Mouse (Mus musculus): Measurements from ENCODE around the gene Clec4f. TPM values are rescaled to one million over a fixed set of nuclear protein-coding genes. Genes with fewer than 3 reads are reported as not detected.

Gene Clec4f
- total and polyA plus RNA-seq, 2 experiments from 2014 or later = 0.19 TPM; not detected in 1

GRCm38 (mm10) chr6:83692962-83693361 is 37.0 kb upstream of the Clec4f start:
- Histone ChIP-seq H3K4me1 (ENCODE audit: insufficient read depth, low read length) (no peaks in the 10 kb centered on the region), H3K9ac (replicated peaks; ENCODE audit: low read length, poor library complexity, severe bottlenecking) (no peak overlapping the region), H3K27me3 (ENCODE audit: insufficient read depth, low read length) (peaks cover 86% of the 10 kb centered on the region), H3K4me2 (ENCODE audit: low read depth, low read length, poor library complexity, severe bottlenecking) (no peak overlapping the region), H3K27ac (ENCODE audit: low read depth, low read length) (no peak overlapping the region), H3K9me3 (ENCODE audit: low read length) (no peaks in the 10 kb centered on the region), H3K4me3 (ENCODE audit: low read depth, low read length) (no peak overlapping the region), H3K36me3 (ENCODE audit: insufficient read depth, low read length) (no peaks in the 10 kb centered on the region)
- WGBS = 2% methylated on average over 12 of the region's 12 CpGs
- ATAC-seq (ENCODE audit: low FRiP score) = no peak
- no peak for TF ChIP-seq CTCF (IDR thresholded peaks at IDR 0.05)
- no peak for DNase-seq (ENCODE audit: low spot score)

GRCm38 (mm10) chr6:83690936-83691335 is 34.9 kb upstream of the Clec4f start:
- ATAC-seq (ENCODE audit: low FRiP score) (no peak), DNase-seq (ENCODE audit: low spot score) (no peak)
- Histone ChIP-seq H3K9ac (replicated peaks; ENCODE audit: low read length, poor library complexity, severe bottlenecking) (no peak overlapping the region), H3K4me3 (ENCODE audit: low read depth, low read length) (no peak overlapping the region), H3K27me3 (ENCODE audit: insufficient read depth, low read length) (peaks cover 69% of the 10 kb centered on the region), H3K36me3 (ENCODE audit: insufficient read depth, low read length) (no peaks in the 10 kb centered on the region), H3K9me3 (ENCODE audit: low read length) (no peaks in the 10 kb centered on the region), H3K27ac (ENCODE audit: low read depth, low read length) (no peak overlapping the region), H3K4me2 (ENCODE audit: low read depth, low read length, poor library complexity, severe bottlenecking) (no peak overlapping the region), H3K4me1 (ENCODE audit: insufficient read depth, low read length) (no peaks in the 10 kb centered on the region)
- WGBS = 77% methylated on average over 2 of the region's 2 CpGs
- no peak for TF ChIP-seq CTCF (IDR thresholded peaks at IDR 0.05)

- Histone ChIP-seq H3K27ac (ENCODE audit: low read depth, low read length) (no peak overlapping the region), H3K36me3 (ENCODE audit: insufficient read depth, low read length) (no peaks in the 10 kb centered on the region), H3K9ac (replicated peaks; ENCODE audit: low read length, poor library complexity, severe bottlenecking) (no peak overlapping the region), H3K9me3 (ENCODE audit: low read length) (no peaks in the 10 kb centered on the region), H3K4me1 (ENCODE audit: insufficient read depth, low read length) (no peaks in the 10 kb centered on the region), H3K27me3 (ENCODE audit: insufficient read depth, low read length) (peaks cover 62% of the 10 kb centered on the region), H3K4me2 (ENCODE audit: low read depth, low read length, poor library complexity, severe bottlenecking) (no peak overlapping the region), H3K4me3 (ENCODE audit: low read depth, low read length) (no peak overlapping the region)
- 32% methylated on average over 4 of the region's 5 CpGs for WGBS
- ATAC-seq (ENCODE audit: low FRiP score) = no peak
- peak; percentile 79 for TF ChIP-seq CTCF (IDR thresholded peaks at IDR 0.05)
- DNase-seq (ENCODE audit: low spot score) = peak; percentile 69
These were observed 34.3 kb upstream of the Clec4f start for GRCm38 (mm10) chr6:83690277-83690676.

- WGBS = 80% methylated on average over 4 of the region's 4 CpGs
These were observed 33.4 kb upstream of the Clec4f start for GRCm38 (mm10) chr6:83689374-83689773.

GRCm38 (mm10) chr6:83677757-83678156 is 21.8 kb upstream of the Clec4f start, which contains the start of gene Cd207:
Gene Cd207 (minus strand): TSS chr6:83677857.
- Histone ChIP-seq H3K4me2 (ENCODE audit: low read depth, low read length, poor library complexity, severe bottlenecking) (no peak within 1 kb of the TSS), H3K4me1 (ENCODE audit: insufficient read depth, low read length) (no peaks in the 10 kb centered on the region), H3K9ac (replicated peaks; ENCODE audit: low read length, poor library complexity, severe bottlenecking) (no peak within 1 kb of the TSS), H3K27me3 (ENCODE audit: insufficient read depth, low read length) (peaks cover 8% of the 10 kb centered on the region), H3K27ac (ENCODE audit: low read depth, low read length) (no peak within 1 kb of the TSS), H3K36me3 (ENCODE audit: insufficient read depth, low read length) (no peaks in the 10 kb centered on the region), H3K9me3 (ENCODE audit: low read length) (no peaks in the 10 kb centered on the region), H3K4me3 (ENCODE audit: low read depth, low read length) (no peak within 1 kb of the TSS)
- TF ChIP-seq CTCF (IDR thresholded peaks at IDR 0.05) = no peak
- ATAC-seq (ENCODE audit: low FRiP score) (no peak), DNase-seq (ENCODE audit: low spot score) (no peak)
- 82% methylated on average over 4 of the region's 4 CpGs for WGBS

More at GRCm38 (mm10) chr6:83689374-83689773, 33.4 kb upstream of the Clec4f start:
- no peak for TF ChIP-seq CTCF (IDR thresholded peaks at IDR 0.05)
- Histone ChIP-seq H3K27ac (ENCODE audit: low read depth, low read length) (no peak overlapping the region), H3K9me3 (ENCODE audit: low read length) (no peaks in the 10 kb centered on the region), H3K36me3 (ENCODE audit: insufficient read depth, low read length) (no peaks in the 10 kb centered on the region), H3K9ac (replicated peaks; ENCODE audit: low read length, poor library complexity, severe bottlenecking) (no peak overlapping the region), H3K4me3 (ENCODE audit: low read depth, low read length) (no peak overlapping the region), H3K4me1 (ENCODE audit: insufficient read depth, low read length) (no peaks in the 10 kb centered on the region), H3K27me3 (ENCODE audit: insufficient read depth, low read length) (peaks cover 53% of the 10 kb centered on the region), H3K4me2 (ENCODE audit: low read depth, low read length, poor library complexity, severe bottlenecking) (no peak overlapping the region)
- ATAC-seq (ENCODE audit: low FRiP score) = no peak
- no peak for DNase-seq (ENCODE audit: low spot score)

GRCm38 (mm10) chr6:83673395-83673794 is 17.4 kb upstream of the Clec4f start:
- Histone ChIP-seq H3K4me3 (ENCODE audit: low read depth, low read length) (no peak overlapping the region), H3K27ac (ENCODE audit: low read depth, low read length) (no peak overlapping the region), H3K27me3 (ENCODE audit: insufficient read depth, low read length) (peaks cover 8% of the 10 kb centered on the region), H3K9me3 (ENCODE audit: low read length) (no peaks in the 10 kb centered on the region), H3K9ac (replicated peaks; ENCODE audit: low read length, poor library complexity, severe bottlenecking) (no peak overlapping the region), H3K4me1 (ENCODE audit: insufficient read depth, low read length) (no peaks in the 10 kb centered on the region), H3K36me3 (ENCODE audit: insufficient read depth, low read length) (no peaks in the 10 kb centered on the region), H3K4me2 (ENCODE audit: low read depth, low read length, poor library complexity, severe bottlenecking) (no peak overlapping the region)
- 7% methylated on average over 4 of the region's 4 CpGs for WGBS
- TF ChIP-seq CTCF (IDR thresholded peaks at IDR 0.05) = peak; percentile 94
- ATAC-seq (ENCODE audit: low FRiP score) = 0 out of 2 replicates have a peak, but pooled peaks have one; percentile 47
- DNase-seq (ENCODE audit: low spot score) = peak; percentile 92

Measured in midbrain, postnatal 0 days (tissue).